Mouse (Mus musculus): ENCODE data around the gene Cep164.
"Not testable (repeated sequence)": the region's sequence is repeated elsewhere in the genome, so short reads cannot be mapped to it uniquely, and the experiment has no call there.

The Cep164 gene

GRCm38 (mm10) chr9:45828291-45828963 is at the start of gene Cep164:
Gene Cep164 (minus strand): TSS chr9:45828691.
- peak; percentile 83 to 87 for DNase-seq (ENCODE audit: low spot score in 2 of 2)

GRCm38 (mm10) chr9:45877928-45878327 is 49.4 kb upstream of the Cep164 start:
- peak in 1 of 2 experiments; percentile 32 for DNase-seq (ENCODE audit: low spot score in 2 of 2)

GRCm38 (mm10) chr9:45870265-45870664 is 41.8 kb upstream of the Cep164 start:
- no peak for DNase-seq (ENCODE audit: low spot score in 2 of 2)

GRCm38 (mm10) chr9:45869181-45869580 is 40.7 kb upstream of the Cep164 start:
- DNase-seq (ENCODE audit: low spot score in 2 of 2), result no peak

- DNase-seq (ENCODE audit: low spot score in 2 of 2), result no peak
Measured at GRCm38 (mm10) chr9:45861813-45862212, 33.3 kb upstream of the Cep164 start.

GRCm38 (mm10) chr9:45859364-45859763 is 30.9 kb upstream of the Cep164 start:
- DNase-seq (ENCODE audit: low spot score in 2 of 2), result no peak

GRCm38 (mm10) chr9:45854136-45854535 is 25.6 kb upstream of the Cep164 start:
- DNase-seq (ENCODE audit: low spot score in 2 of 2), result no peak

GRCm38 (mm10) chr9:45853695-45854094 is 25.2 kb upstream of the Cep164 start:
- DNase-seq (ENCODE audit: low spot score in 2 of 2), result no peak

- no peak for DNase-seq (ENCODE audit: low spot score in 2 of 2)
Measured at GRCm38 (mm10) chr9:45851776-45852175, 23.3 kb upstream of the Cep164 start.

GRCm38 (mm10) chr9:45851330-45851729 is 22.8 kb upstream of the Cep164 start:
- no peak for DNase-seq (ENCODE audit: low spot score in 2 of 2)

GRCm38 (mm10) chr9:45850528-45851155 is 22.2 kb upstream of the Cep164 start:
- DNase-seq (ENCODE audit: low spot score in 2 of 2), result no peak

- DNase-seq (ENCODE audit: low spot score in 2 of 2), result no peak
Measured at GRCm38 (mm10) chr9:45849528-45850408, 21.3 kb upstream of the Cep164 start.

GRCm38 (mm10) chr9:45846891-45847460 is 18.5 kb upstream of the Cep164 start:
- DNase-seq (ENCODE audit: low spot score in 2 of 2), result no peak

GRCm38 (mm10) chr9:45846176-45846575 is 17.7 kb upstream of the Cep164 start:
- DNase-seq (ENCODE audit: low spot score in 2 of 2), result not testable (repeated sequence)

GRCm38 (mm10) chr9:45845541-45845940 is 17.1 kb upstream of the Cep164 start:
- DNase-seq (ENCODE audit: low spot score in 2 of 2), result no peak

- no peak for DNase-seq (ENCODE audit: low spot score in 2 of 2)
Measured at GRCm38 (mm10) chr9:45843780-45844179, 15.3 kb upstream of the Cep164 start.

- no peak for DNase-seq (ENCODE audit: low spot score in 2 of 2)
Measured at GRCm38 (mm10) chr9:45843007-45843406, 14.5 kb upstream of the Cep164 start.

- no peak for DNase-seq (ENCODE audit: low spot score in 2 of 2)
Measured at GRCm38 (mm10) chr9:45841458-45841857, 13.0 kb upstream of the Cep164 start.

- no peak for DNase-seq (ENCODE audit: low spot score in 2 of 2)
Measured at GRCm38 (mm10) chr9:45840331-45840730, 11.8 kb upstream of the Cep164 start.

GRCm38 (mm10) chr9:45839982-45840300 is 11.4 kb upstream of the Cep164 start:
- DNase-seq (ENCODE audit: low spot score in 2 of 2), result no peak

- DNase-seq (ENCODE audit: low spot score in 2 of 2), result no peak
Measured at GRCm38 (mm10) chr9:45839139-45839981, 10.9 kb upstream of the Cep164 start.
